Comparison of ENCODE assay signal across 25 mouse cellular contexts in the genomic region with DNA sequence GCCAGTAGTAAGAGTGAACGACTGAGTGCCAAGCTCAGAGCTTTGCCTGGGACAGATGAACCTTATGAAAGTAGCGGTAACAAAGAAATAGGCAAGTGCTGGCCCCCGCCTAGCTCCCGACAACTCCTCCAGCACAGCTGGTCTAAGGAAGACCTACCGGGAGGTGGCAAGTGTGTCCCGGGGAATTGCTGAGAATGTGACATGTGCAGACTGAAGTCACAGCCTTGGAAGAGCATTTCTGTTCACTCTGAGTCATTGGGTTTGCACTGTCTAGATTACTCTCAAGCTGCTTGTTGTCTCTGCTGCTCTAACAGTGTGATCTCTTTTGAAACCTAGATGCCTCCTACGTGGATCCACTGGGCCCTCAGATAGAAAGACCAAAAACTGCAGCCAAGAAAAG. TPM values are rescaled to one million over a fixed set of nuclear protein-coding genes. Genes with fewer than 3 reads are reported as not detected.
"Had no signal": no experiment of that assay in that cellular context is flagged by ENCODE, and none has a peak within 500 bp of the region (broad histone marks: within the 10 kb centered on the region; RNA-seq: fewer than 3 reads in every experiment).

No protein-coding gene starts in this region.

- ATAC-seq: intestine, postnatal 0 days; liver, embryonic 12.5 days; midbrain, embryonic 13.5 days; midbrain, embryonic 16.5 days had no signal

- H3K4me3 ChIP-seq: left cerebral cortex, adult 2 months; limb, embryonic 10.5 days; limb, embryonic 13.5 days; liver, embryonic 12.5 days; liver, embryonic 15.5 days; lung, embryonic 15.5 days; megakaryocyte, embryonic 14.5 days; midbrain, embryonic 10.5 days; midbrain, embryonic 13.5 days; myocyte; neural tube, embryonic 13.5 days; stomach, embryonic 15.5 days had no signal

- H3K36me3 ChIP-seq: limb, embryonic 10.5 days; liver, embryonic 12.5 days; liver, embryonic 15.5 days; lung, embryonic 15.5 days; stomach, embryonic 15.5 days had no signal

- H3K9me3 ChIP-seq: limb, embryonic 10.5 days; limb, embryonic 13.5 days; liver, embryonic 12.5 days; liver, embryonic 15.5 days; lung, embryonic 15.5 days; midbrain, embryonic 10.5 days; midbrain, embryonic 13.5 days; neural tube, embryonic 13.5 days; stomach, embryonic 15.5 days had no signal

- H3K27ac ChIP-seq: kidney, postnatal 0 days; limb, embryonic 10.5 days; liver, embryonic 12.5 days; liver, embryonic 15.5 days; lung, embryonic 15.5 days; midbrain, embryonic 10.5 days; midbrain, embryonic 13.5 days; neural tube, embryonic 13.5 days; stomach, embryonic 15.5 days had no signal

- H3K9ac ChIP-seq: limb, embryonic 13.5 days; liver, embryonic 12.5 days; liver, embryonic 15.5 days; lung, embryonic 15.5 days; midbrain, embryonic 13.5 days; neural tube, embryonic 13.5 days; stomach, embryonic 15.5 days had no signal

- H3K27me3 ChIP-seq: limb, embryonic 13.5 days; liver, embryonic 12.5 days; liver, embryonic 15.5 days; lung, embryonic 15.5 days; midbrain, embryonic 13.5 days; stomach, embryonic 15.5 days had no signal

- H3K4me2 ChIP-seq: limb, embryonic 13.5 days; liver, embryonic 12.5 days; liver, embryonic 15.5 days; lung, embryonic 15.5 days; midbrain, embryonic 13.5 days; neural tube, embryonic 13.5 days; stomach, embryonic 15.5 days had no signal

- DNase-seq: kidney, adult 2 months; kidney, postnatal 25 days; liver; lung, adult 18-20 months; lung, postnatal 10 days; lung, postnatal 36 days; thymus, adult 18-20 months; thymus, postnatal 36 days had no signal

- H3K4me1 ChIP-seq: limb, embryonic 10.5 days; liver, embryonic 12.5 days; liver, embryonic 15.5 days; megakaryocyte, embryonic 14.5 days; midbrain, embryonic 10.5 days; midbrain, embryonic 13.5 days; neural tube, embryonic 13.5 days; stomach, embryonic 15.5 days had no signal

RNA-seq across cellular contexts. Expression of gene Il17d, which starts 7.6 kb away (rescaled TPM):
- total RNA-seq: monocyte, adult 5-6 weeks; neutrophil, adult 5-6 weeks had no signal
